Mouse (Mus musculus) myocyte (in vitro differentiated cells): ENCODE results near the gene Grip2.

Experiments
- POLR2A ChIP-seq: IDR thresholded peaks from one replicate; pipeline ENCODE4 v1.6.1; 2011; ENCODE audit warnings: low read depth, mild to moderate bottlenecking, control low read depth, moderate library complexity; ENCODE audit not compliant: insufficient read length
- POLR2AphosphoS2 ChIP-seq: IDR thresholded peaks from one replicate; pipeline ENCODE4 v1.6.1; 2011; ENCODE audit warnings: low read depth, control low read depth; ENCODE audit not compliant: insufficient read length
- TCF12 ChIP-seq: IDR thresholded peaks from one replicate; pipeline ENCODE4 v1.6.1; 2011; ENCODE audit warnings: mild to moderate bottlenecking, control low read depth; ENCODE audit not compliant: poor library complexity, insufficient read depth, severe bottlenecking
- USF1 ChIP-seq: IDR thresholded peaks from one replicate; pipeline ENCODE4 v1.6.1; 2011; ENCODE audit warnings: low read depth, mild to moderate bottlenecking, control low read depth, moderate library complexity

GRCm38 (mm10) chr6:91815976-91816375, 11.1 kb downstream of the Grip2 start:
- TF ChIP-seq POLR2A: no peak
- TF ChIP-seq USF1: no peak
- no peak for TF ChIP-seq POLR2AphosphoS2
- no peak for TF ChIP-seq TCF12
